Mouse (Mus musculus): Measurements from ENCODE around the gene Hist2h2aa1. TPM values are rescaled to one million over a fixed set of nuclear protein-coding genes. Genes with fewer than 3 reads are reported as not detected.

The Hist2h2aa1 gene
- polyA plus RNA-seq, 1 experiment from 2014 or later, result 15.7 TPM

DNA sequence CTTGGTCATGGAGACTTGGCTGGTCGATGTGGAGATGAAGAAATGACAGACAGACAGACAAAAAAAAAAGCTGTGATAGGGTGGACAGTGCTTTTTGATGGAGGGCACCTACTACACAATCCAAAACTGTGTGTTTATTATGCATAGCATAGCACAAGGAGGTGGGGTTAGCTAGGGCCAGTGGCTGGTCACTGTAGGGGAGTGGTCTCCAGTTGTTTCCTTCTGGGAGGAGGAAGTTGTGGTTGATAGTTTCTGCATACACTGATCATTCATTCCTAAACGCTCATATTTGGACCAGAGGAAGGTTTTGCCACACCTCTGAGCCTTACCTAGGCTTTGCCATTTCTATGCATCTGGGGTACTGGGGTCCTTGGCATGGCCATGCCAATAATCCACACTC lies 14.9 kb upstream of the Hist2h2aa1 start:
- Histone ChIP-seq H3K4me3 (ENCODE audit: low read depth, low read length) (no peak overlapping the region), H3K27me3 (ENCODE audit: insufficient read depth, low read length) (no peaks in the 10 kb centered on the region), H3K9ac (no peak overlapping the region), H3K9me3 (ENCODE audit: low read depth, low read length) (no peaks in the 10 kb centered on the region), H3K36me3 (ENCODE audit: insufficient read depth) (no peaks in the 10 kb centered on the region), H3K27ac (ENCODE audit: low read depth) (no peak overlapping the region), H3K4me2 (no peak overlapping the region), H3K4me1 (ENCODE audit: insufficient read depth) (0 out of 2 replicates have a peak, but pooled peaks cover 5% of the 10 kb centered on the region)
- DNase-seq (no peak), ATAC-seq (ENCODE audit: insufficient read depth) (no peak)
- TF ChIP-seq CTCF (IDR thresholded peaks at IDR 0.05; ENCODE audit: low read depth), result no peak
- 59% methylated on average over 2 of the region's 2 CpGs for WGBS

DNA sequence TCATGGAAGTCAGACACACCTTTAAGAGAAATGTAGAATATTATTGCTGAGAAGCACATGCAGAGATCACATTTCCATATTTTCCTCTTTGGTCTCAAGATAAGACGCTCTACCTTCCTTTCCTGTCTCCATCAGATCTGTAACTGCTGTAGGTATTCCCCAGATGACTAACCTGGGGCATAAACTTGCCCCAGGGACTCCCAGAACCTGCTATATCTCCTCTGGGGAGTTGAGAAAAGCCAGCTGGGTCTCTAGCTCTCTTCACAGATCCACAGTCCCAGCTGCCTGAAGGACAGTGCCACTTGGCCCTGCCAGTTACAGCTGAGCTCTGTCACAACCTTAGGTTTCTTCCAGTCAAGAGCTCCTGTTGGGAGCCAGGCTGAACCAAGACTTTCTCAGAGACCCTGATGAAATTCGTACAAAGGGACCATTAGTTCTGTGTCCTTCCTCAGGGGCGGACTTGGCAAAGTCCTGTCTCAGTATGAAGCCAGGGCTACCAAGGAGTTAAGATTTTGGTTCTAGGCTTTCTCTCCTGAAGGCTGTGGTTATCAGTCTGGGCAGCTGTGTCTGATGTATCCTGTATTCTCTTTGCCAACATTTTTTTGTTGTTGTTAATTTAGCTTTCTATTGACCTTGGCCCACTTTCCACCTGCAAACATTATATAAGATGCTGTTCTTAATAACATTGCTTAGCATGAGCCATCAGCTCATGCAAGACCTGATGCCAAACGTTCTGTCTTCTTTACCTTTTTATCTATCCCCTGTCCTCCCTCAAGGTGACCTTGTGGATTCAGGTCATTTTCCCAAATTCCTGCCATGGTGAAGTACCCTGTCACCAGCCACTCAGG lies 14.2 kb upstream of the Hist2h2aa1 start:
- 68% methylated on average over 4 of the region's 4 CpGs for WGBS
- Histone ChIP-seq H3K27ac (ENCODE audit: low read depth) (no peak overlapping the region), H3K36me3 (ENCODE audit: insufficient read depth) (no peaks in the 10 kb centered on the region), H3K4me3 (ENCODE audit: low read depth, low read length) (no peak overlapping the region), H3K9me3 (ENCODE audit: low read depth, low read length) (no peaks in the 10 kb centered on the region), H3K27me3 (ENCODE audit: insufficient read depth, low read length) (no peaks in the 10 kb centered on the region), H3K9ac (no peak overlapping the region), H3K4me2 (no peak overlapping the region), H3K4me1 (ENCODE audit: insufficient read depth) (0 out of 2 replicates have a peak, but pooled peaks cover 5% of the 10 kb centered on the region)
- DNase-seq, result no peak
- no peak for TF ChIP-seq CTCF (IDR thresholded peaks at IDR 0.05; ENCODE audit: low read depth)
- no peak for ATAC-seq (ENCODE audit: insufficient read depth)

DNA sequence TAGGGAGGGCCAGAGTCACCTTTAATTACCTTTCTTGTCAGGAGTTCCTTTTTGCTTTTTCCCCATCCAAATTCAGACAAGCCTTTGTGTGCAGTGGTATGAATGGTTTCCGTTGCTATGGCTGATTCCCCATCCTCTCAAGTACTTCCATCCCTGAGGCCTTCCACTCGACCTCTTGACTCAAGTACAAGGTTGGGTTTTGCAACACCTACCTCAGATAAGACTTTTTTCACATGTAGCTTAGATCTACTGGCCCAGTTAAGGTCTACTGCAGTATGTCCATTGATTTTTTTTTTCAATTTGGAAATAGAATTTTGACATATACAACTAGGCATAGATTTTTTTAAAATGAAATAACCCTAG lies 13.6 kb upstream of the Hist2h2aa1 start:
- no peak for ATAC-seq (ENCODE audit: insufficient read depth)
- TF ChIP-seq CTCF (IDR thresholded peaks at IDR 0.05; ENCODE audit: low read depth), result no peak

DNA sequence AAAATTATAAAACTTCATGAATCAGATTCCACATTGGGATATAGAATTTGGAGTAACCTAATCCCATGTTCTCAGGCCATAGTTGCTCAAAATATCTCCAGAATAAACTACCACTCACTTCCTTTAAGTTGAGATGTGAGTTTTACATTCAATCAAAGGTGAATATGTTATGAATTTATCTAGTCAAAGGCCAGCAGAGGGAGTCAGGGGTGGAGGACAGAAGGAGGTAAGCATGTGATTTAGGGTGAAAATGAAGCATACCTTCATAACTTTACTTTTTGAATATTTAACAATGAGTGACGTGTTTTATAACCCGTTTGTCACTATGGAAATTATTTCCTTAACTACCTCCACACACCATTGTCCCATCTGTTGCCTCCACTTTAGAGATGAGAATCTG lies 10.4 kb upstream of the Hist2h2aa1 start:
- Histone ChIP-seq H3K9me3 (ENCODE audit: low read depth, low read length) (no peaks in the 10 kb centered on the region), H3K4me3 (ENCODE audit: low read depth, low read length) (no peak overlapping the region), H3K36me3 (ENCODE audit: insufficient read depth) (no peaks in the 10 kb centered on the region), H3K27me3 (ENCODE audit: insufficient read depth, low read length) (no peaks in the 10 kb centered on the region), H3K4me1 (ENCODE audit: insufficient read depth) (0 out of 2 replicates have a peak, but pooled peaks cover 2% of the 10 kb centered on the region), H3K27ac (ENCODE audit: low read depth) (no peak overlapping the region), H3K4me2 (no peak overlapping the region), H3K9ac (no peak overlapping the region)
- TF ChIP-seq CTCF (IDR thresholded peaks at IDR 0.05; ENCODE audit: low read depth), result no peak
- DNase-seq (no peak), ATAC-seq (ENCODE audit: insufficient read depth) (no peak)
- WGBS, result 94% methylated on average over 2 of the region's 2 CpGs

More for the DNA sequence above, 13.6 kb upstream of the Hist2h2aa1 start:
- no peak for DNase-seq
- H3K27ac ChIP-seq (ENCODE audit: low read depth), result no peak overlapping the region
- no peak overlapping the region for H3K9ac ChIP-seq
- 0 out of 2 replicates have a peak, but pooled peaks cover 3% of the 10 kb centered on the region for H3K4me1 ChIP-seq (ENCODE audit: insufficient read depth)
- no peak overlapping the region for H3K4me3 ChIP-seq (ENCODE audit: low read depth, low read length)
- 36% methylated on average over 2 of the region's 2 CpGs for WGBS
- no peaks in the 10 kb centered on the region for H3K27me3 ChIP-seq (ENCODE audit: insufficient read depth, low read length)
- H3K4me2 ChIP-seq, result no peak overlapping the region
- H3K9me3 ChIP-seq (ENCODE audit: low read depth, low read length), result no peaks in the 10 kb centered on the region
- H3K36me3 ChIP-seq (ENCODE audit: insufficient read depth), result no peaks in the 10 kb centered on the region

DNA sequence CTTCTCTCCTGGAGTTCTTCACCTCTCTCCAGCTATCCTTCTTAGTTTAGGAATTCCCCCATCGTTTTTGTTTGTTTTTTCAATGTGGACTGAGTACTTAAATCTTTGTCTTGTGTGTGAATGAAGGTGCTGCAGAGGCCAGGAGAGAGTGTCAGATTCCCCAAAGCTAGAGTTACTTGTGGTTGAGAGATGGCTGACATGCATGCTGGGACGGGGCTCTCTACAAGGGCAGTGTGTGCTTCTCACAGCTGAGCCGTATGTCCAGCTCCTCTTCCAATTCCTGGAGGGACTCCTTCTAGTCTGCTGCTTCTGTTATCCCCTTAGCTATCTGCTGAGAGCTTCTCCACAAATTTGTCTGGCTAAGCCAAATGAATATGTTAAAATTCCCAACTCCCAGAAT lies 9.5 kb upstream of the Hist2h2aa1 start:
- H3K27ac ChIP-seq (ENCODE audit: low read depth), result no peak overlapping the region

DNA sequence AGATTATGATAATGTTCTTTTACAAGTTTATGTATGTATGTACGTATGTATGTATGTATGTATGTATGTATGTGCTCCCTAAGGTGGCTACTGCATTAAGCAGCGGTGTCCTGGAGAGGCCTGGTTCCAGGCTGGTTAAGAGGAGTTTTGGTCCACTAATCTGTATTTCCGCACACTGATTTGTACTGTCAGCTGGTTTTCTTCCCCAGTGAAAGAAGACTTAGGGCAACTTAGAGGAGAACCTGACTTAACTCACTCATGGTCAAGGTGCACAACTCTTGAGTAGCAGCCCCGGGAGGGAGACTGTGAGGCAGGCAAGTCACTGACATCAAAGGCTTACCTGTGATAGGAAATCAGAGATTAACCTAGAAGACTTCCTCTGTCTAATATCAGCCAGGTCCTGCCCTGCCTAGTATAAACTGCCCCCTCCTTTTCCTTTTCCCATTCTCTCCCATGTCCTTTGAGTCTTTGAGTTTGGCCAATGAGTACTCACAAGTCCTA lies 8.4 kb upstream of the Hist2h2aa1 start:
- Histone ChIP-seq H3K9me3 (ENCODE audit: low read depth, low read length) (no peaks in the 10 kb centered on the region), H3K9ac (peak overlapping the region; percentile 71), H3K36me3 (ENCODE audit: insufficient read depth) (no peaks in the 10 kb centered on the region), H3K4me3 (ENCODE audit: low read depth, low read length) (peak overlapping the region; percentile 45), H3K27ac (ENCODE audit: low read depth) (peak overlapping the region; percentile 88), H3K4me1 (ENCODE audit: insufficient read depth) (0 out of 2 replicates have a peak, but pooled peaks cover 2% of the 10 kb centered on the region), H3K27me3 (ENCODE audit: insufficient read depth, low read length) (no peaks in the 10 kb centered on the region), H3K4me2 (peak overlapping the region; percentile 89)
- WGBS, result 72% methylated on average over 4 of the region's 4 CpGs
- DNase-seq (peak; percentile 30), ATAC-seq (ENCODE audit: insufficient read depth) (no peak)
- no peak for TF ChIP-seq CTCF (IDR thresholded peaks at IDR 0.05; ENCODE audit: low read depth)

More for the DNA sequence above, 9.5 kb upstream of the Hist2h2aa1 start:
- Histone ChIP-seq H3K36me3 (ENCODE audit: insufficient read depth) (no peaks in the 10 kb centered on the region), H3K4me1 (ENCODE audit: insufficient read depth) (0 out of 2 replicates have a peak, but pooled peaks cover 2% of the 10 kb centered on the region), H3K4me3 (ENCODE audit: low read depth, low read length) (no peak overlapping the region), H3K4me2 (no peak overlapping the region), H3K9me3 (ENCODE audit: low read depth, low read length) (no peaks in the 10 kb centered on the region), H3K9ac (no peak overlapping the region), H3K27me3 (ENCODE audit: insufficient read depth, low read length) (no peaks in the 10 kb centered on the region)
- no peak for TF ChIP-seq CTCF (IDR thresholded peaks at IDR 0.05; ENCODE audit: low read depth)
- WGBS, result 21% methylated on average over 3 of the region's 3 CpGs
- ATAC-seq (ENCODE audit: insufficient read depth), result no peak
- no peak for DNase-seq

DNA sequence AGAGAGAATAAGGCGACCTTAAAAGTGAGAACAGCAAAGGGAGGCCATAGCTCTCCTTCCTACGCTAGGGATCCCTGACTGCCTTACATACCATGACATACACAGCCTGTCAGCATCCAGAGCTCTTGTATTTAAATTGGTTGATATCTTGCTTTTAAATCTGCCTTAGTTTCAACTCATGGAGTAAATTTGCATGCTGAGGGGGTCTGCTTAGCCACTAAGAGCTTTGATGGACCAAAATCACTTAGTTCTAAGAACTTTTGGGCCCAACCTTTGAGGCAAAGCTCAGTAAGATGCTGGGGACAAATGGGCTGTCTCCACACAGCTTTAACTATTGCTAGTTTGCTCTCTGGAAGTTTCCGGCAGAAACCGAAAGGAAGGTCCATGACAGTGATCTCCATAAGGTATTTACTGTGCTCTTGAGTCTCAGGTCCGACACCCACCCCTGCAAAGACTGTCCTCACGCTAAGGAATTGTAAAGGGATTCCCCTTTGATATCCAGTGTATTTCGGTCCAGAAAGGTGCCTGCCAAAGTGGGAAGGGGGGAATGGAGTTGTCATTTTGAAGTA lies 7.9 kb upstream of the Hist2h2aa1 start:
- WGBS, result 14% methylated on average over 7 of the region's 7 CpGs
- H3K9ac ChIP-seq, result peak overlapping the region; percentile 71
- 0 out of 2 replicates have a peak, but pooled peaks cover 2% of the 10 kb centered on the region for H3K4me1 ChIP-seq (ENCODE audit: insufficient read depth)
- H3K27ac ChIP-seq (ENCODE audit: low read depth), result peak overlapping the region; percentile 88
- peak overlapping the region; percentile 89 for H3K4me2 ChIP-seq
- no peaks in the 10 kb centered on the region for H3K27me3 ChIP-seq (ENCODE audit: insufficient read depth, low read length)
- H3K4me3 ChIP-seq (ENCODE audit: low read depth, low read length), result peak overlapping the region; percentile 45
- ATAC-seq (ENCODE audit: insufficient read depth), result no peak
- DNase-seq, result peak; percentile 60
- no peak for TF ChIP-seq CTCF (IDR thresholded peaks at IDR 0.05; ENCODE audit: low read depth)
- no peaks in the 10 kb centered on the region for H3K36me3 ChIP-seq (ENCODE audit: insufficient read depth)
- H3K9me3 ChIP-seq (ENCODE audit: low read depth, low read length), result no peaks in the 10 kb centered on the region

All from lung, embryonic 14.5 days (tissue).